Mouse (Mus musculus): ENCODE data around the gene Rsph1. TPM values are rescaled to one million over a fixed set of nuclear protein-coding genes. Genes with fewer than 3 reads are reported as not detected.

Rsph1 gene
- polyA plus RNA-seq, 1 experiment from 2014 or later, result 0.88 TPM

DNA sequence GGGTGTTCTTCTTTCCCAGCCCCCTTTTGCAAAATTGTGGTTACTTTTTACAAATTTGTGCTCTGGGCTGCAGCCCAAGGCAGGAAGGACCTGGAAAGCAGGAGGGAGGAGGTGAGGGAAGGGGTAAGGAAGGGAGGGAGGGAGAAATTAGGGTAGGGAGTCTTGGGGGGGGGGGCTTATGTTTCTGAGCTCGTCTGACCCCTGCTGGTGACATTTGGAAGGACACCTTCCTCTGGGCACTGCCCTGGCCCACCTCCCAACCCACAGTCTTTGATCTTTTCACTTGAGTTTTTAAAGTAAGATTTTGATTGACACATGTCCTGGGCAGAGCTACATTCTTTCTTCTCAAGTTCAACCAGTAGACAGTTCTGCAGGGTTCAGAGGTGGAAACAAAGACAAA is 34.4 kb downstream of the Rsph1 start:
- no peak for DNase-seq (ENCODE audit: low spot score)
- H3K36me3 ChIP-seq (ENCODE audit: control insufficient read depth, insufficient read depth, low read length), result peaks cover 3% of the 10 kb centered on the region; the same call in 1 of the 2 replicates

DNA sequence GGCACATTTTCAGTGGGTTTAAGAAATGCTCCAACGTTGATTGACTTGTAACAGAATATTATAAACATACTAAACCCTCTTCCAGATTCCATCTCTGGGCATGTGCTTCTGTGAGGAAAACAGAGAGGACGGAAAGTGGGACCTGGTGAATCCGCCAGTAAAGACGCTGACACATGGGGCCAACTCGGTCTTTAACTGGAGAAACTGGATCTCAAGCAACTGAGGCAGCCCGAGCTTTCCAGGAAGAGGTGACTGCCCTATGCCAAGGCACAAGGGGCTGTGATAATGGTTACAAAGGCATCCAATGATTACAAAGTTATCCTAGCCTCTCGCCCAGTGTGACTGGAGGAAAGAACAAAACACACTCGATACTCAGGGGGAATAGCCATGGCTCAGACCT is 36.0 kb downstream of the Rsph1 start:
- Histone ChIP-seq H3K9ac (ENCODE audit: low read depth, low read length) (no peak overlapping the region), H3K9me3 (ENCODE audit: control insufficient read depth, low read length) (no peaks in the 10 kb centered on the region), H3K4me3 (ENCODE audit: low read depth, low read length) (no peak overlapping the region), H3K27ac (ENCODE audit: low read depth, low read length) (no peak overlapping the region), H3K4me2 (no peak overlapping the region), H3K4me1 (replicated peaks; ENCODE audit: control insufficient read depth, insufficient read depth, low read length) (no peaks in the 10 kb centered on the region), H3K36me3 (ENCODE audit: control insufficient read depth, insufficient read depth, low read length) (peaks cover 7% of the 10 kb centered on the region; the same call in 1 of the 2 replicates), H3K27me3 (replicated peaks; ENCODE audit: control insufficient read depth, insufficient read depth, low read length) (no peaks in the 10 kb centered on the region)
- ATAC-seq (replicated peaks; ENCODE audit: low FRiP score), result no peak
- WGBS, result 83% methylated on average over 8 of the region's 8 CpGs
- no peak for DNase-seq (ENCODE audit: low spot score)

More for the DNA sequence above, 34.4 kb downstream of the Rsph1 start:
- Histone ChIP-seq H3K27me3 (replicated peaks; ENCODE audit: control insufficient read depth, insufficient read depth, low read length) (no peaks in the 10 kb centered on the region), H3K4me2 (no peak overlapping the region), H3K9me3 (ENCODE audit: control insufficient read depth, low read length) (no peaks in the 10 kb centered on the region), H3K4me3 (ENCODE audit: low read depth, low read length) (no peak overlapping the region), H3K4me1 (replicated peaks; ENCODE audit: control insufficient read depth, insufficient read depth, low read length) (peaks cover 3% of the 10 kb centered on the region; the same call in 1 of the 2 replicates), H3K27ac (ENCODE audit: low read depth, low read length) (no peak overlapping the region), H3K9ac (ENCODE audit: low read depth, low read length) (no peak overlapping the region)
- no peak for ATAC-seq (replicated peaks; ENCODE audit: low FRiP score)
- 18% methylated on average over 1 of the region's 1 CpGs for WGBS

DNA sequence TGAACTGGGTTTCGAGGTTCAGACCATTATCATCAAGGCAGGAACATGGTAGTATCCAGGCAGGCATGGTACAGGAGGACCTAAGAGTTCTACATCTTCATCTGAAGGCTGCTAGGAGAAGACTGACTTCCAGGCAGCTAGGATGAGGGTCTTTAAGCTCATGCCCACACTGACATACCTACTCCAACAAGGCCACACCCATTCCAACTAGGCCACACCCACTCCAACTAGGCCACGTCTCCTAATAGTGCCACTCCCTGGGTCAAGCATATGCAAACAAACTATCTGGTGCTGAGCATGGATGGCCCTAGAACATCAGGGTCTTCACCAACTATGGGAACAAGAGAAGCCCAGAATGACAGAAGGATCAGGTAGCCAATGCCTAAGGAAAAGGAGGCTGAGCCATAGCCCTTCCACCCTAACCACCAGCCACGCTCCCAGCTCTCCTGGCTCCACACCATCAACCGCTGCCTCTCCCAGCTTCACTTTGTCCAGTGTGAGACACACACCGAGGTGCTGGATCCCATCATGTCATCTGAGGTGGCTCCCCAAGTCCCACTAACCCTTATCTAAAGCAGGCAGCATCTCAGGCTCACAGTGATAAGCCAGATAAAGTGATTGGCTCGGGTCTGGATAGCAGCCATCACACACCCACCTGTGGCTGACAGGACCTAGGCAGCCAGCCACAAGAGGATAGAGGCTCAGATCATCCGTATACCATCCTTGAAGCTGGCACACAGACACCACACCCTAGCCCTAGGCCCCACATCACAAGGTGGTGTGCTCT is 38.8 kb downstream of the Rsph1 start:
- DNase-seq (ENCODE audit: low spot score) (no peak), ATAC-seq (replicated peaks; ENCODE audit: low FRiP score) (peak; percentile 49; the same call in 1 of the 2 replicates)
- Histone ChIP-seq H3K4me3 (ENCODE audit: low read depth, low read length) (no peak overlapping the region), H3K27ac (ENCODE audit: low read depth, low read length) (no peak overlapping the region), H3K4me1 (replicated peaks; ENCODE audit: control insufficient read depth, insufficient read depth, low read length) (no peaks in the 10 kb centered on the region), H3K36me3 (ENCODE audit: control insufficient read depth, insufficient read depth, low read length) (peaks cover 7% of the 10 kb centered on the region; the same call in 1 of the 2 replicates), H3K9ac (ENCODE audit: low read depth, low read length) (no peak overlapping the region), H3K4me2 (no peak overlapping the region), H3K9me3 (ENCODE audit: control insufficient read depth, low read length) (no peaks in the 10 kb centered on the region), H3K27me3 (replicated peaks; ENCODE audit: control insufficient read depth, insufficient read depth, low read length) (no peaks in the 10 kb centered on the region)
- 66% methylated on average over 7 of the region's 7 CpGs for WGBS

DNA sequence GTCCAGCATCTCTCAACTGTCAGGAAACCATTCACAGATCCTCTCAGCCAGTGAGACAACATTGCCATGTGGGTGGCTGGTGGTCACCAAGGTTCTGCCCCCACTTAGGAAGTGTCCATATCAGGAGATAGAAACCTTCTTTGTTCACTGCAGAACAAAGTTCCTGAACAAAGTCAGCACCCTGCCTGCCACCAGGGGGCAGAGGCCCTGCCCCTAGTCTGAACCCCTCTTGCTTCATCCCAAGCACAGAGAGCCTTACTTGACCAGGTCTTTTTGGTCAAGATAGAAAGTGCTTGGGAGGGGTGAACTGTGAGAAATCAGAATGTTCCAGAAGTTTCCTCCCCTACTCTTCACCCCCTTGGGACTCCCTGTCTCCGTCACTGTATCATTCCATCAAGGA is 41.3 kb downstream of the Rsph1 start:
- 83% methylated on average over 1 of the region's 1 CpGs for WGBS
- Histone ChIP-seq H3K27me3 (replicated peaks; ENCODE audit: control insufficient read depth, insufficient read depth, low read length) (no peaks in the 10 kb centered on the region), H3K9me3 (ENCODE audit: control insufficient read depth, low read length) (no peaks in the 10 kb centered on the region), H3K4me2 (no peak overlapping the region), H3K27ac (ENCODE audit: low read depth, low read length) (no peak overlapping the region), H3K36me3 (ENCODE audit: control insufficient read depth, insufficient read depth, low read length) (peaks cover 14% of the 10 kb centered on the region), H3K4me3 (ENCODE audit: low read depth, low read length) (no peak overlapping the region), H3K9ac (ENCODE audit: low read depth, low read length) (no peak overlapping the region), H3K4me1 (replicated peaks; ENCODE audit: control insufficient read depth, insufficient read depth, low read length) (no peaks in the 10 kb centered on the region)
- no peak for DNase-seq (ENCODE audit: low spot score)
- ATAC-seq (replicated peaks; ENCODE audit: low FRiP score), result no peak

DNA sequence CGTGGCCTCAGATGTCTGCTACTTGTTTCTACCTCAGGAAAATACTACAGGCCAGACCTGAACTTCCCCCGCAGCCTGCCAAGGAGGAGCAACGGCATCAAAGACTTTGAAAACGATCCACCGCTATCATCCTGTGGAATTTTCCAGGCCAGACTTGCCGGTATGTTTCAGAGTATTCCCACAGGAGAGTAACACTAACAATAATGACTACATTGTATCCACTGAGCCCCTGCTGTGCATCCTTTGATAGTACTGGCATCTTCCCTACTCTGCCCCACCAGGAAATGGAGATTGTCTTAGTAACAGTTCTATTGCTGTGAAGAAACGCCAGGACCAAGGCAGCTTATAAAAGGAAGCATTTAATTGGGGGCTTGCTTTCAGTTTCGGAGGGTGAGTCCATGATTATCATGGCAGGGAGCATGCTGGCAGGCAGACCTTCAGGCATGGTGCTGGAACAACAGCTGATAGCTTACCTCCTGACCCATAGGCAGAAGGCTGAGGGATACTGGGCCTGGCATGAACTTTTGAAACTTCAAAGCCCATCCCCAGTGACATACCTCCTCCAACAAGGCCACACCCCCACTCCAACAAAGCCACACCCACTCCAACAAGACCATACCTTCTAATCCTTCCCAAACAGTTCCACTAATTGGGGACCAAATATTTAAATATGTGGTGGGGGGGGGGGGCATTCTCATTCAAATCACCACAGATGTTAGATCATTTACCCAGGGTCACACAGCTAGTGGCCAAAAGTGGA is 44.8 kb downstream of the Rsph1 start:
- Histone ChIP-seq H3K4me1 (replicated peaks; ENCODE audit: control insufficient read depth, insufficient read depth, low read length) (no peaks in the 10 kb centered on the region), H3K9ac (ENCODE audit: low read depth, low read length) (no peak overlapping the region), H3K27ac (ENCODE audit: low read depth, low read length) (no peak overlapping the region), H3K36me3 (ENCODE audit: control insufficient read depth, insufficient read depth, low read length) (peaks cover 12% of the 10 kb centered on the region), H3K4me2 (no peak overlapping the region), H3K27me3 (replicated peaks; ENCODE audit: control insufficient read depth, insufficient read depth, low read length) (no peaks in the 10 kb centered on the region), H3K9me3 (ENCODE audit: control insufficient read depth, low read length) (no peaks in the 10 kb centered on the region), H3K4me3 (ENCODE audit: low read depth, low read length) (no peak overlapping the region)
- ATAC-seq (replicated peaks; ENCODE audit: low FRiP score) (no peak), DNase-seq (ENCODE audit: low spot score) (no peak)
- 71% methylated on average over 8 of the region's 8 CpGs for WGBS

DNA sequence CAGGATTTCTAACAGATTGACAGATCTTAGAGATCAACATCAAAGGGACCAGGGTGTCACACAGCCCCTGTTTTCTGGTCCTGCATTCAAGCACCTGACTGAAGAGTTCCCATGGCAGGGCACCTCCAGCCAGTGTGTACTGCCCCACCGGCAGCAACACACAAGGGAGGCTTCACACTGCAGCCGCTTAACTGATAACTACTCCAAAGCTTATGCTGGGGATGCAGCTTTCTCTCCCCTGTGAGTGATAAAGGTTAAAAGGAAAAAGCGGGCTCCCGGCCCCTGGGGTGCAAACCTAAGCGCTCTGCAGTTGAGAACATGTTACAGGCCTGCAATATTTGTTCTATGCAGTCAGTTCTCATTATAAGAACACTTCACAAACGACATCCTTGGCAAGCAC is 45.4 kb downstream of the Rsph1 start:
- H3K27me3 ChIP-seq (replicated peaks; ENCODE audit: control insufficient read depth, insufficient read depth, low read length), result no peaks in the 10 kb centered on the region
- no peak overlapping the region for H3K4me2 ChIP-seq
- H3K27ac ChIP-seq (ENCODE audit: low read depth, low read length), result no peak overlapping the region
- WGBS, result 60% methylated on average over 6 of the region's 6 CpGs
- no peak for ATAC-seq (replicated peaks; ENCODE audit: low FRiP score)
- DNase-seq (ENCODE audit: low spot score), result no peak
- H3K4me3 ChIP-seq (ENCODE audit: low read depth, low read length), result no peak overlapping the region
- H3K9me3 ChIP-seq (ENCODE audit: control insufficient read depth, low read length), result no peaks in the 10 kb centered on the region
- peaks cover 11% of the 10 kb centered on the region for H3K36me3 ChIP-seq (ENCODE audit: control insufficient read depth, insufficient read depth, low read length)
- H3K9ac ChIP-seq (ENCODE audit: low read depth, low read length), result no peak overlapping the region
- H3K4me1 ChIP-seq (replicated peaks; ENCODE audit: control insufficient read depth, insufficient read depth, low read length), result no peaks in the 10 kb centered on the region

DNA sequence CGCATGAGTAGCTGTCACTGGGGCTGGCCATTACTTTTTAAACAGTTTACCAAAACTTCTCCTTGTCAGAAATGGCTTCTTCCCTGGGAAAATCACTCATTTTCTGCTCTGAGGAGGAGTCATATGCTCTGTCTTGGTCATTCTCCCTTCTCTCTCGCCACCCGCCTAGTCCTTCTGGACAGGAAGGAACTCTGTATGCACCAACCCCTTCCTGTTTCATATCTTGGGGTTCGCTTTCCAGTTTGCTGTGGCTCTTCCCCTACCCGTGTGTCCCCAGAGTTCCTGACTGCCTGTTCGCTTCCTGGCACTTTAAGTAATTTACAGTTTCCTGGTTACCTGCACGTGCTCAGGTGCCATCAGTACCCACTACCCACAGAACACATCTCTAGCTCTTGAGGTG is 50.3 kb downstream of the Rsph1 start:
- Histone ChIP-seq H3K9ac (ENCODE audit: low read depth, low read length) (no peak overlapping the region), H3K4me1 (replicated peaks; ENCODE audit: control insufficient read depth, insufficient read depth, low read length) (peaks cover 19% of the 10 kb centered on the region), H3K4me3 (ENCODE audit: low read depth, low read length) (no peak overlapping the region), H3K9me3 (ENCODE audit: control insufficient read depth, low read length) (no peaks in the 10 kb centered on the region), H3K27ac (ENCODE audit: low read depth, low read length) (no peak overlapping the region), H3K27me3 (replicated peaks; ENCODE audit: control insufficient read depth, insufficient read depth, low read length) (no peaks in the 10 kb centered on the region), H3K36me3 (ENCODE audit: control insufficient read depth, insufficient read depth, low read length) (peaks cover 8% of the 10 kb centered on the region), H3K4me2 (no peak overlapping the region)
- no peak for DNase-seq (ENCODE audit: low spot score)
- WGBS, result 70% methylated on average over 7 of the region's 7 CpGs
- ATAC-seq (replicated peaks; ENCODE audit: low FRiP score), result no peak

DNA sequence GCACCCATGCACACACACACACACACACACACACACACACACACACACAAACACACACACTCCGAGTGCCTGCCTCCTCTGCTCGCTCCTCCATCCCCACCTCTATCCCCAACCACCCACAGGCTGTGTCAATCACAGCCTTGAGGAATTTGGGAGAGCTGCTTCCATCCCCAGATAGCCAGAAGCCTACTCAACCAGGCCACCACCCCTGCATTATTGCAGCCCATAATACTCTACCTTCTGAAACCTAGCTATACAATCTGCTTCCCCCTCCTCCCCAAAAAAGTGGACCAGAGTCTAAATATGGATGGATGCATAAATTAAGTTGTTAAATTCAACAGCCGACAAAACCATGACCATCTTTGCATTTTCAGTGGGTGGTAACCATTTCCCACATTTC is 50.8 kb downstream of the Rsph1 start:
- no peak overlapping the region for H3K27ac ChIP-seq (ENCODE audit: low read depth, low read length)
- 69% methylated on average over 3 of the region's 3 CpGs for WGBS
- H3K9me3 ChIP-seq (ENCODE audit: control insufficient read depth, low read length), result no peaks in the 10 kb centered on the region
- DNase-seq (ENCODE audit: low spot score) (no peak), ATAC-seq (replicated peaks; ENCODE audit: low FRiP score) (no peak)
- no peaks in the 10 kb centered on the region for H3K27me3 ChIP-seq (replicated peaks; ENCODE audit: control insufficient read depth, insufficient read depth, low read length)
- peaks cover 22% of the 10 kb centered on the region for H3K4me1 ChIP-seq (replicated peaks; ENCODE audit: control insufficient read depth, insufficient read depth, low read length)
- no peak overlapping the region for H3K4me3 ChIP-seq (ENCODE audit: low read depth, low read length)
- no peak overlapping the region for H3K4me2 ChIP-seq
- H3K9ac ChIP-seq (ENCODE audit: low read depth, low read length), result no peak overlapping the region
- peaks cover 3% of the 10 kb centered on the region; the same call in 1 of the 2 replicates for H3K36me3 ChIP-seq (ENCODE audit: control insufficient read depth, insufficient read depth, low read length)
